Mouse (Mus musculus) heart, postnatal 0 days (tissue): Measurements from ENCODE around the gene Bhlhe40. TPM values are rescaled to one million over a fixed set of nuclear protein-coding genes. Genes with fewer than 3 reads are reported as not detected.

Experiments
- ATAC-seq: fragments of 200-750 bp; cut with Nextera tagmentation; 2 replicates; pipeline ENCODE4 v1.8.0; 2017; ENCODE audit warnings: low read depth, moderate number of reproducible peaks, moderate library complexity; ENCODE audit not compliant: insufficient read depth
- DNase-seq: peaks from one replicate; pipeline ENCODE4 v3.0.0-alpha.2; 2016; ENCODE audit warnings: low spot score
- H3K27ac ChIP-seq: fragments of 300-500 bp; sonication (generic); 2 replicates; pipeline ENCODE4 v1.5.1; 2014; ENCODE audit warnings: low read depth, mild to moderate bottlenecking
- H3K27me3 ChIP-seq: fragments of 300-500 bp; sonication (generic); 2 replicates; pipeline ENCODE4 v1.6.1; 2014; ENCODE audit warnings: low read length, mixed read lengths; ENCODE audit not compliant: control insufficient read depth, insufficient read depth
- H3K36me3 ChIP-seq: fragments of 300-500 bp; sonication (generic); replicated peaks from 2 replicates; pipeline ENCODE4 v1.6.1; 2014; ENCODE audit warnings: low read length, mixed read lengths; ENCODE audit not compliant: control insufficient read depth, insufficient read depth
- H3K4me1 ChIP-seq: fragments of 300-500 bp; sonication (generic); 2 replicates; pipeline ENCODE4 v1.6.1; 2014; ENCODE audit warnings: antibody characterized with exemption; ENCODE audit not compliant: control insufficient read depth, insufficient read depth
- H3K4me2 ChIP-seq: fragments of 300-500 bp; sonication (generic); 2 replicates; pipeline ENCODE4 v1.6.1; 2014; ENCODE audit warnings: low read depth, mild to moderate bottlenecking, low read length, moderate library complexity
- H3K4me3 ChIP-seq: fragments of 300-500 bp; sonication (generic); 2 replicates; pipeline ENCODE4 v1.5.1; 2014; ENCODE audit warnings: low read depth, low read length
- H3K9ac ChIP-seq: fragments of 300-500 bp; sonication (generic); replicated peaks from 2 replicates; pipeline ENCODE4 v1.6.1; 2014; ENCODE audit warnings: low read depth, low read length, mixed read lengths
- H3K9me3 ChIP-seq: fragments of 300-500 bp; sonication (generic); replicated peaks from 2 replicates; pipeline ENCODE4 v1.6.1; 2016; ENCODE audit warnings: low read length; ENCODE audit not compliant: control insufficient read depth
- CTCF ChIP-seq: IDR thresholded peaks from 2 replicates; pipeline ENCODE4 v1.5.1; 2016; ENCODE audit warnings: antibody characterized with exemption, control low read depth, low read depth
- EP300 ChIP-seq: IDR thresholded peaks from 2 replicates; pipeline ENCODE4 v1.6.1; 2016; ENCODE audit warnings: antibody characterized with exemption, low read depth
- WGBS: fragments of 180-500 bp; shearing (Covaris S2); extraction: QIAGEN DNeasy Blood & Tissue Kit; methylation state at CpG from one replicate; pipeline ENCODE4 v1.1.7; 2014; 5-methylcytosine and 5-hydroxymethylcytosine counted together
- polyA plus RNA-seq: library from polyadenylated mRNA; unstranded; fragments of >200 nt; fragmentation: Nextera tagmentation; extraction: Ambion mirVana; gene quantifications from 2 replicates; pipeline ENCODE4 v1.2.1, GENCODE M21; 2015
- total RNA-seq: library from RNA; depleted of rRNA; stranded (reverse); fragments of >200 nt; gene quantifications from 2 replicates; pipeline ENCODE4 v1.2.3, GENCODE M21; 2014; ENCODE audit warnings: low replicate concordance

The Bhlhe40 gene
- total and polyA plus RNA-seq, 2 experiments from 2014 or later, result 11.8 to 19.7 TPM

DNA sequence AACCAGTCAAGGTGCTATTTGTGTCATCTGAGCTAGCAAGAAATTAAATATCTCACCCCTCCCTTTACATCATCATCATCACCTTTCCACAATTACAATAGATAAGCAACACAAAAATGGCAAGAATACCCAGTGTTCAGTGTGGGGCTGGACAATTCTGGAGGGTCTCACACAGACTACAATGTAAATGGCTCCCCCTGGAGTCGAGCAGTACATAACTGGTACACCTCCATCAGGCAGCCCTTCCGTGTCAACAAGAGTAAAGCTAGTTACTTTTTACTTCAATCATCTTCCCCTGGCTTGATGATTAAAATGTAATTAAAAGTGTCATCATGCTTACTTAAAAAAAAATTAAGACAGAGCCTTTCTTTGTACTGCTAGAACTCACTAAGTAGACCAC is 4.6 kb upstream of the Bhlhe40 start:
- Histone ChIP-seq H3K4me3 (no peak overlapping the region), H3K4me1 (peaks cover 9% of the 10 kb centered on the region; the same call in 1 of the 2 replicates), H3K36me3 (no peaks in the 10 kb centered on the region), H3K27me3 (no peaks in the 10 kb centered on the region), H3K27ac (no peak overlapping the region), H3K9ac (no peak overlapping the region), H3K4me2 (no peak overlapping the region), H3K9me3 (no peaks in the 10 kb centered on the region)
- 37% methylated on average over 2 of the region's 2 CpGs for WGBS
- no peak for ATAC-seq
- no peak for DNase-seq
- no peak for TF ChIP-seq EP300
- TF ChIP-seq CTCF, result peak; percentile 39

DNA sequence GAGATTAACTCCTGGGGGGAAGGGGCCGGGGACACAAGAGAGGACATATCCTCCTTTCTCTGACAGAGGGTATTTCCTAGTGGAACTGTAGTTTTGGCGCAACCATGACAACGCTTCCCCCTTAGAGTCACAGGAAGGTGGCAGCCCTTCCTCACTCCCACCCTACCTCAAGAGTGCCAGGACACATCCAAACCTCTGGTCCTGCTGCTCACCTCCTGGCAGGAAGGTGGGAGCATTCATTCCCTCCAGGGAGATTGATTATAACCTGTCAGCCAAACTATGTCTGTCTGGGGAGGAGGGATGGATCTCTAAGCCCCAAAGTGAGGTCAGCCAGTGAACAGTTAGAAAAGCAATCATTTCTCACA is 2.4 kb upstream of the Bhlhe40 start:
- Histone ChIP-seq H3K4me2 (peak overlapping the region; percentile 73), H3K36me3 (no peaks in the 10 kb centered on the region), H3K9ac (peak overlapping the region; percentile 70), H3K4me1 (peaks cover 13% of the 10 kb centered on the region; the same call in 1 of the 2 replicates), H3K27ac (peak overlapping the region; percentile 99), H3K4me3 (peak overlapping the region; percentile 71), H3K9me3 (no peaks in the 10 kb centered on the region), H3K27me3 (no peaks in the 10 kb centered on the region)
- DNase-seq (no peak), ATAC-seq (no peak)
- WGBS, result 55% methylated on average over 3 of the region's 3 CpGs
- TF ChIP-seq EP300 (no peak), CTCF (no peak)

DNA sequence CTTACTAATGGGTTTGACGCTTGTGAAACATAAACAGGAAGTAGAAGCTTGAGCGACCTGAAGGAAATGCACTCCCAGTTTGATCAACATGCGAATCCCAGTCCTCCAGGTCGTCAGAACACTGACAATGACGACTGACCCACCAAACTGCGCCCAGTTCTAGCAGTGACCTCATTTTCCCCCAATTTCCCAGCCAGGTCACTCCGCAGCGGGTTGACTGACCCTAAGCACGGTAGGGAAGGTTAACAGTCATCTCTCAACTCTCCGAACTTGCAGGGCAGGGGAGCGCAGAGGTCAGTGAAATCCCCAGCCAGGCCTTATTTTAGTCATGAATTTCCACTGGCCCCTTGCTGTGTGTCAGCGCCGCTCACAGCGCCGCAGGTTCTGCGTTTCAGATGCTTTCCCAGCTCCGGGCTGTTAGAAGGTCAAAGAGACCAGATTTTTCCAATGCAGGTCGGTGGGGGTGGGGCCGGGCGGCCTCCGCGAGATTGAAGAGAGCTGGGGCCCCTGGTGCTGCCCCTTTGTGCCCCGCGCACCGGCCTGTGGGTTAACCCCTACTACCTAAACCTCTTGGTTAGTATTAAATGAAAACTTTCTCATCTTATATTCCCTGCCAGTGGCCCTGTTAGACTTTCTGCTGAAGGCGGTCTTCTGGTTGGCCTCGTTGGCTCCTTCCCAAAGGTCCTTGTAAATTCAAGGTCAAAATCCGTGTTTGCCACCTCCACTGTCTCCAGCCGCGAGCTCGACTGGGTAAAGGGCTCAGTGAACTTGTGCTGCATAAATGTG is 1.8 kb upstream of the Bhlhe40 start:
- Histone ChIP-seq H3K4me1 (peaks cover 19% of the 10 kb centered on the region; the same call in 1 of the 2 replicates), H3K27me3 (no peaks in the 10 kb centered on the region), H3K4me2 (peak overlapping the region; percentile 73), H3K4me3 (peak overlapping the region; percentile 71), H3K9me3 (no peaks in the 10 kb centered on the region), H3K9ac (peak overlapping the region; percentile 70), H3K27ac (peak overlapping the region; percentile 99), H3K36me3 (no peaks in the 10 kb centered on the region)
- WGBS, result 2% methylated on average over 31 of the region's 31 CpGs
- ATAC-seq (peak; percentile 3), DNase-seq (peak; percentile 70)
- TF ChIP-seq EP300, result no peak
- no peak for TF ChIP-seq CTCF

DNA sequence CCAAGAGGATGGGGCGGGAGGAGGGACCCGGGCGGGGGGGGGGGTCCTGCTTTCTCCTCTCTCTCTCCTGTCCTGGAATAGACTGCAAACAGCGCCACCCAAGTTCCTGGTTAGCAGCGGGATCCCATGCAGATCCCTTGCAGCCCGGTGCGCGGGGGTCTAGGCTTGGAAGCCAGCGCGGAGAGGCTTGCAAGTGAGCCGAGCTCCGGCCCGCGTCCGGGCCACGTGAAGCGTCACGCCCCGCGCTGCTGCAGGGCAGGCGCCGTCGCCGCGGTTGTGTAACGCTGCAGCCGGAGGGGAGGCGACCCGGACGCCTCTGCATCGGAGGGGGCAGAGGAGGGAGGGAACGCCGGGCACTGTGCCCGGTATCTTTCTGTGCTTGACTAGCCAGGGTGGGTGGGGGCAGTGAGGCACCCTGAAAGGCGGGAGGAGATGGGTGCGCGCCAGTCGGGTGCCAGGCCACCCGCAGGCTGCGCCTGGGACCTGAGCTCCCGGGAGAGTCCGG is 1.2 kb upstream of the Bhlhe40 start:
- H3K4me3 ChIP-seq, result peak overlapping the region; percentile 71
- 0 out of 2 replicates have a peak, but pooled peaks cover under 1% of the 10 kb centered on the region for H3K36me3 ChIP-seq
- peak overlapping the region; percentile 73 for H3K4me2 ChIP-seq
- peak; percentile 79 for ATAC-seq
- TF ChIP-seq CTCF, result peak; percentile 37
- TF ChIP-seq EP300, result peak; percentile 95
- peak; percentile 96 for DNase-seq
- peak overlapping the region; percentile 70 for H3K9ac ChIP-seq
- WGBS, result 0% methylated on average over 36 of the region's 42 CpGs
- H3K9me3 ChIP-seq, result no peaks in the 10 kb centered on the region
- H3K4me1 ChIP-seq, result peaks cover 24% of the 10 kb centered on the region; the same call in 1 of the 2 replicates
- peak overlapping the region; percentile 99 for H3K27ac ChIP-seq
- no peaks in the 10 kb centered on the region for H3K27me3 ChIP-seq

DNA sequence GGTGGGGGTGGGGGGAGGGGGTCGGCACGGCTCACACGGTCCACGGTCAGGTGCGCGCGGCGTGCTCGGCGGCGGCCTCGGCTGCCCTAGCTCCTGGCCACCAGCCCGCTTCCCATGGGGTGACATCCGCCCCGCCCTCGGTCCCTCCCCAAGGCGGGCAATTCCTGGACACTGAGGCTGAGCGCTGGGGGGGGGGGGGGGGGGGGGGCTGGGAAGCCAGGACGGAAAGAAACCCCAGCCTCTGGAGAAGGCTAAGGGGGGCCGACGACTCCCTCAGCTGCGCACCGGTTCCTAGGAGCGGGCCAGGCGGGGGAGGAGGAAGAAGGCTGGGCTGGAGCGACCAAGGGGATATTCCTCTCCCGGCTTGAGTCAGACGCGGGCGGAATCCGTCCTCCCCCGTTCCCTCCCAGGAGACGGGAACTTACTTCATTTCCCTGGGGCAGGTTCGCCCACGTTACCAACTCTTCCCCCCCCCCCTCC is 663 bp upstream of the Bhlhe40 start:
- peak; percentile 84 for DNase-seq

More for the DNA sequence above, 663 bp upstream of the Bhlhe40 start:
- WGBS, result 0% methylated on average over 26 of the region's 35 CpGs
- Histone ChIP-seq H3K9ac (peak overlapping the region; percentile 70), H3K9me3 (no peaks in the 10 kb centered on the region), H3K27ac (peak overlapping the region; percentile 99), H3K4me2 (peak overlapping the region; percentile 73), H3K36me3 (peaks cover 6% of the 10 kb centered on the region), H3K4me3 (peak overlapping the region; percentile 71), H3K4me1 (peaks cover 28% of the 10 kb centered on the region; the same call in 1 of the 2 replicates), H3K27me3 (no peaks in the 10 kb centered on the region)
- peak; percentile 75 for ATAC-seq
- TF ChIP-seq CTCF (no peak), EP300 (no peak; the same call in 1 of the 2 replicates)
